Mouse (Mus musculus) forebrain, embryonic 16.5 days (tissue): ENCODE data around the gene Itga9. TPM values are rescaled to one million over a fixed set of nuclear protein-coding genes. Genes with fewer than 3 reads are reported as not detected.
A peak's percentile ranks its signal among the peaks of the same experiment; 100 is the strongest.

Experiments
- ATAC-seq: fragments of 200-750 bp; cut with Nextera tagmentation; 2 replicates; pipeline ENCODE4 v1.8.0; 2017; ENCODE audit warnings: mild to moderate bottlenecking, moderate library complexity
- H3K27ac ChIP-seq: fragments of 300-500 bp; sonication (generic); 2 replicates; pipeline ENCODE4 v1.5.1; 2014; ENCODE audit warnings: low read length, control low read depth
- H3K27me3 ChIP-seq: fragments of 300-500 bp; sonication (generic); replicated peaks from 2 replicates; pipeline ENCODE4 v1.6.1; 2014; ENCODE audit warnings: low read length; ENCODE audit not compliant: control insufficient read depth, insufficient read depth
- H3K36me3 ChIP-seq: fragments of 300-500 bp; sonication (generic); 2 replicates; pipeline ENCODE4 v1.6.1; 2014; ENCODE audit not compliant: control insufficient read depth, insufficient read depth
- H3K4me1 ChIP-seq: fragments of 300-500 bp; sonication (generic); replicated peaks from 2 replicates; pipeline ENCODE4 v1.6.1; 2014; ENCODE audit warnings: low read length; ENCODE audit not compliant: control insufficient read depth, insufficient read depth
- H3K4me2 ChIP-seq: fragments of 300-500 bp; sonication (generic); 2 replicates; pipeline ENCODE4 v1.6.1; 2014; ENCODE audit warnings: mild to moderate bottlenecking, low read length, control low read depth
- H3K4me3 ChIP-seq: fragments of 300-500 bp; sonication (generic); replicated peaks from 2 replicates; pipeline ENCODE4 v1.5.1; 2014; ENCODE audit warnings: mild to moderate bottlenecking, low read length, control low read depth
- H3K9ac ChIP-seq: fragments of 300-500 bp; sonication (generic); replicated peaks from 2 replicates; pipeline ENCODE4 v1.6.1; 2014; ENCODE audit warnings: low read depth, low read length, control low read depth
- H3K9me3 ChIP-seq: fragments of 300-500 bp; sonication (generic); 2 replicates; pipeline ENCODE4 v1.6.1; 2016; ENCODE audit warnings: low read length; ENCODE audit not compliant: control insufficient read depth
- WGBS: fragments of 180-500 bp; shearing (Covaris S2); extraction: QIAGEN DNeasy Blood & Tissue Kit; methylation state at CpG from one replicate; pipeline ENCODE4 v1.1.7; 2014; 5-methylcytosine and 5-hydroxymethylcytosine counted together
- polyA plus RNA-seq: library from polyadenylated mRNA; unstranded; fragments of >200 nt; fragmentation: Nextera tagmentation; extraction: Ambion mirVana; gene quantifications from 2 replicates; pipeline ENCODE4 v1.2.1, GENCODE M21; 2015

Itga9 gene
- polyA plus RNA-seq, 1 experiment from 2014 or later: 1.2 TPM

- no peak overlapping the region for H3K27ac ChIP-seq
- no peaks in the 10 kb centered on the region for H3K4me1 ChIP-seq
- H3K4me2 ChIP-seq: no peak overlapping the region
- H3K27me3 ChIP-seq: no peaks in the 10 kb centered on the region
- 84% methylated on average over 2 of the region's 2 CpGs for WGBS
- no peak overlapping the region for H3K4me3 ChIP-seq
- no peaks in the 10 kb centered on the region for H3K9me3 ChIP-seq
- H3K36me3 ChIP-seq: no peaks in the 10 kb centered on the region
- no peak overlapping the region for H3K9ac ChIP-seq
- ATAC-seq: no peak
These were observed 145.9 kb downstream of the Itga9 start for GRCm38 (mm10) chr9:118752376-118752775.

GRCm38 (mm10) chr9:118759462-118759861 lies 153.0 kb downstream of the Itga9 start:
- Histone ChIP-seq H3K4me3 (no peak overlapping the region), H3K4me2 (no peak overlapping the region), H3K27me3 (no peaks in the 10 kb centered on the region), H3K27ac (no peak overlapping the region), H3K36me3 (no peaks in the 10 kb centered on the region), H3K9me3 (peaks cover 4% of the 10 kb centered on the region; the same call in 1 of the 2 replicates), H3K4me1 (peaks cover 11% of the 10 kb centered on the region), H3K9ac (no peak overlapping the region)
- WGBS: 69% methylated on average over 4 of the region's 4 CpGs
- ATAC-seq: no peak

- H3K27me3 ChIP-seq: no peaks in the 10 kb centered on the region
- no peak overlapping the region for H3K4me3 ChIP-seq
- no peak overlapping the region for H3K27ac ChIP-seq
- H3K4me1 ChIP-seq: peaks cover 11% of the 10 kb centered on the region
- H3K9ac ChIP-seq: no peak overlapping the region
- 49% methylated on average over 8 of the region's 8 CpGs for WGBS
- peaks cover 4% of the 10 kb centered on the region; the same call in 1 of the 2 replicates for H3K9me3 ChIP-seq
- H3K4me2 ChIP-seq: no peak overlapping the region
- ATAC-seq: no peak
- H3K36me3 ChIP-seq: no peaks in the 10 kb centered on the region
These were observed 155.6 kb downstream of the Itga9 start for GRCm38 (mm10) chr9:118761953-118762590.

- 0 out of 2 replicates have a peak, but pooled peaks have one; percentile 26 for ATAC-seq
- Histone ChIP-seq H3K4me3 (no peak overlapping the region), H3K27me3 (no peaks in the 10 kb centered on the region), H3K36me3 (no peaks in the 10 kb centered on the region), H3K9ac (no peak overlapping the region), H3K4me2 (no peak overlapping the region), H3K4me1 (peaks cover 11% of the 10 kb centered on the region), H3K9me3 (peaks cover 4% of the 10 kb centered on the region; the same call in 1 of the 2 replicates), H3K27ac (no peak overlapping the region)
- 29% methylated on average over 7 of the region's 7 CpGs for WGBS
These were observed 156.3 kb downstream of the Itga9 start for GRCm38 (mm10) chr9:118762759-118763158.

- no peaks in the 10 kb centered on the region for H3K36me3 ChIP-seq
- H3K4me2 ChIP-seq: no peak overlapping the region
- H3K27me3 ChIP-seq: no peaks in the 10 kb centered on the region
- H3K4me3 ChIP-seq: no peak overlapping the region
- H3K27ac ChIP-seq: no peak overlapping the region
- WGBS: 61% methylated on average over 4 of the region's 4 CpGs
- peak; percentile 63 for ATAC-seq
- peaks cover 4% of the 10 kb centered on the region; the same call in 1 of the 2 replicates for H3K9me3 ChIP-seq
- no peak overlapping the region for H3K9ac ChIP-seq
- H3K4me1 ChIP-seq: peaks cover 11% of the 10 kb centered on the region
These were observed 156.7 kb downstream of the Itga9 start for GRCm38 (mm10) chr9:118763203-118763602.

GRCm38 (mm10) chr9:118763646-118764045 lies 157.2 kb downstream of the Itga9 start:
- 0 out of 2 replicates have a peak, but pooled peaks have one; percentile 40 for ATAC-seq
- H3K4me2 ChIP-seq: no peak overlapping the region
- H3K36me3 ChIP-seq: no peaks in the 10 kb centered on the region
- 72% methylated on average over 3 of the region's 3 CpGs for WGBS
- H3K9ac ChIP-seq: no peak overlapping the region
- H3K4me1 ChIP-seq: peaks cover 11% of the 10 kb centered on the region
- H3K27me3 ChIP-seq: no peaks in the 10 kb centered on the region
- no peak overlapping the region for H3K27ac ChIP-seq
- no peak overlapping the region for H3K4me3 ChIP-seq
- H3K9me3 ChIP-seq: peaks cover 4% of the 10 kb centered on the region; the same call in 1 of the 2 replicates

GRCm38 (mm10) chr9:118765059-118765458 lies 158.6 kb downstream of the Itga9 start:
- H3K27ac ChIP-seq: no peak overlapping the region
- H3K9ac ChIP-seq: no peak overlapping the region
- ATAC-seq: no peak
- no peak overlapping the region for H3K4me3 ChIP-seq
- H3K27me3 ChIP-seq: no peaks in the 10 kb centered on the region
- H3K4me1 ChIP-seq: peaks cover 11% of the 10 kb centered on the region
- no peaks in the 10 kb centered on the region for H3K36me3 ChIP-seq
- H3K4me2 ChIP-seq: no peak overlapping the region
- H3K9me3 ChIP-seq: peaks cover 4% of the 10 kb centered on the region; the same call in 1 of the 2 replicates

- no peak overlapping the region for H3K9ac ChIP-seq
- H3K4me2 ChIP-seq: no peak overlapping the region
- peaks cover 11% of the 10 kb centered on the region for H3K4me1 ChIP-seq
- no peak for ATAC-seq
- H3K4me3 ChIP-seq: no peak overlapping the region
- no peaks in the 10 kb centered on the region for H3K36me3 ChIP-seq
- H3K27me3 ChIP-seq: no peaks in the 10 kb centered on the region
- H3K9me3 ChIP-seq: no peaks in the 10 kb centered on the region
- no peak overlapping the region for H3K27ac ChIP-seq
- 92% methylated on average over 7 of the region's 7 CpGs for WGBS
These were observed 160.5 kb downstream of the Itga9 start for GRCm38 (mm10) chr9:118767008-118767407.

GRCm38 (mm10) chr9:118768596-118768995 lies 162.1 kb downstream of the Itga9 start:
- no peak for ATAC-seq
- H3K36me3 ChIP-seq: no peaks in the 10 kb centered on the region
- 45% methylated on average over 4 of the region's 4 CpGs for WGBS
- no peak overlapping the region for H3K4me3 ChIP-seq
- no peak overlapping the region for H3K4me2 ChIP-seq
- no peaks in the 10 kb centered on the region for H3K9me3 ChIP-seq
- no peaks in the 10 kb centered on the region; the same call in 1 of the 2 replicates for H3K4me1 ChIP-seq
- no peaks in the 10 kb centered on the region for H3K27me3 ChIP-seq
- H3K9ac ChIP-seq: no peak overlapping the region
- no peak overlapping the region for H3K27ac ChIP-seq
